Comparison of ENCODE assay signal across 11 mouse cellular contexts in genomic region chr9:47384185-47384854, GRCm38 (mm10).
DNase-seq lines count a peak whose midpoint lies in the region; ATAC-seq lines count a peak whose summit lies in the region.
"Had no signal": no experiment of that assay in that cellular context is flagged by ENCODE, and none has a peak within 500 bp of the region (broad histone marks: within the 10 kb centered on the region; RNA-seq: fewer than 3 reads in every experiment).

No protein-coding gene starts in this region.

- no peak overlapping the region for H3K4me2 ChIP-seq in embryonic facial prominence, embryonic 15.5 days (replicated peaks)
- no peak overlapping the region for H3K4me2 ChIP-seq in hindbrain, embryonic 13.5 days
- H3K4me2 ChIP-seq: liver, embryonic 15.5 days had no signal

- no peaks in the 10 kb centered on the region for H3K4me1 ChIP-seq in megakaryocyte, embryonic 14.5 days
- H3K4me1 ChIP-seq in embryonic facial prominence, embryonic 15.5 days, result 0 out of 2 replicates have a peak, but pooled peaks cover 3% of the 10 kb centered on the region
- peaks cover 45% of the 10 kb centered on the region for H3K4me1 ChIP-seq in hindbrain, embryonic 13.5 days (replicated peaks)
- H3K4me1 ChIP-seq: liver, embryonic 15.5 days had no signal

- ATAC-seq in megakaryocyte, adult 5-6 weeks (ENCODE audit: poor library complexity, severe bottlenecking), result no peak
- 0 out of 2 replicates have a peak, but pooled peaks have one; percentile 24 for ATAC-seq in embryonic facial prominence, embryonic 15.5 days (ENCODE audit: insufficient number of reproducible peaks, low FRiP score, low TSS enrichment, low read depth)
- peak; percentile 72 for ATAC-seq in hindbrain, embryonic 13.5 days (ENCODE audit: low FRiP score)
- no peak for ATAC-seq in frontal cortex, adult (ENCODE audit: low TSS enrichment)

- peaks cover 50% of the 10 kb centered on the region for H3K9me3 ChIP-seq in megakaryocyte, embryonic 14.5 days
- no peaks in the 10 kb centered on the region for H3K9me3 ChIP-seq in embryonic facial prominence, embryonic 15.5 days (replicated peaks)
- H3K9me3 ChIP-seq in hindbrain, embryonic 13.5 days, result no peaks in the 10 kb centered on the region
- H3K9me3 ChIP-seq: liver, embryonic 15.5 days had no signal

- no peaks in the 10 kb centered on the region for H3K36me3 ChIP-seq in megakaryocyte, embryonic 14.5 days (replicated peaks; ENCODE audit: low read length)
- no peaks in the 10 kb centered on the region for H3K36me3 ChIP-seq in embryonic facial prominence, embryonic 15.5 days
- no peaks in the 10 kb centered on the region for H3K36me3 ChIP-seq in hindbrain, embryonic 13.5 days
- H3K36me3 ChIP-seq: liver, embryonic 15.5 days had no signal

- peak; percentile 70 for DNase-seq in retina, embryonic 14.5 days (ENCODE audit: low spot score)
- DNase-seq in layer of hippocampus, adult 18-20 months (ENCODE audit: low spot score in 2 of 2), result no peak
- DNase-seq: adrenal gland, postnatal 25 days; gastrocnemius, postnatal 36 days; thymus, postnatal 25 days had no signal

- no peak overlapping the region for H3K9ac ChIP-seq in embryonic facial prominence, embryonic 15.5 days
- no peak overlapping the region for H3K9ac ChIP-seq in hindbrain, embryonic 13.5 days
- H3K9ac ChIP-seq: liver, embryonic 15.5 days had no signal

- 44% methylated on average over 4 of the region's 4 CpGs for WGBS in embryonic facial prominence, embryonic 15.5 days
- 22% methylated on average over 4 of the region's 4 CpGs for WGBS in hindbrain, embryonic 13.5 days

- peak overlapping the region; percentile 17 for H3K4me3 ChIP-seq in megakaryocyte, embryonic 14.5 days (replicated peaks)
- no peak overlapping the region for H3K4me3 ChIP-seq in embryonic facial prominence, embryonic 15.5 days (replicated peaks)
- no peak overlapping the region for H3K4me3 ChIP-seq in hindbrain, embryonic 13.5 days
- H3K4me3 ChIP-seq: liver, embryonic 15.5 days had no signal

- H3K27ac ChIP-seq in embryonic facial prominence, embryonic 15.5 days (replicated peaks), result no peak overlapping the region
- H3K27ac ChIP-seq in hindbrain, embryonic 13.5 days, result peak overlapping the region; percentile 73
- H3K27ac ChIP-seq: liver, embryonic 15.5 days had no signal

- no peaks in the 10 kb centered on the region for H3K27me3 ChIP-seq in megakaryocyte, embryonic 14.5 days (replicated peaks)
- H3K27me3 ChIP-seq in embryonic facial prominence, embryonic 15.5 days, result peaks cover 12% of the 10 kb centered on the region
- H3K27me3 ChIP-seq in hindbrain, embryonic 13.5 days, result 0 out of 2 replicates have a peak, but pooled peaks cover 7% of the 10 kb centered on the region
- H3K27me3 ChIP-seq: liver, embryonic 15.5 days had no signal

Comparison
In these comparisons a context has a peak if more than half of its experiments do, and no peak if none do; other contexts are left out.
1. ATAC-seq: peak in embryonic facial prominence, embryonic 15.5 days (single experiment) and hindbrain, embryonic 13.5 days (single experiment); none in megakaryocyte, adult 5-6 weeks (single experiment) and frontal cortex, adult (single experiment).